Mouse (Mus musculus) midbrain, embryonic 10.5 days (tissue): ENCODE measurements around the gene Hsd17b2. TPM values are rescaled to one million over a fixed set of nuclear protein-coding genes. Genes with fewer than 3 reads are reported as not detected.

Experiments used
- DNase-seq: peaks from one replicate; pipeline ENCODE4 v3.0.0-alpha.2; 2017; ENCODE audit warnings: low spot score
- H3K27ac ChIP-seq: fragments of 300-500 bp; sonication (generic); replicated peaks from 2 replicates; pipeline ENCODE4 v1.5.1; 2016; ENCODE audit warnings: mild to moderate bottlenecking
- H3K27me3 ChIP-seq: fragments of 300-500 bp; sonication (generic); 2 replicates; pipeline ENCODE4 v1.6.1; 2016; ENCODE audit warnings: low read depth, mild to moderate bottlenecking; ENCODE audit not compliant: poor library complexity, severe bottlenecking
- H3K36me3 ChIP-seq: fragments of 300-500 bp; sonication (generic); 2 replicates; pipeline ENCODE4 v1.6.1; 2016; ENCODE audit warnings: mild to moderate bottlenecking, moderate library complexity
- H3K4me1 ChIP-seq: fragments of 300-500 bp; sonication (generic); 2 replicates; pipeline ENCODE4 v1.6.1; 2016
- H3K4me3 ChIP-seq: fragments of 300-500 bp; sonication (generic); 2 replicates; pipeline ENCODE4 v1.5.1; 2016; ENCODE audit warnings: mild to moderate bottlenecking, moderate library complexity
- H3K9me3 ChIP-seq: fragments of 300-500 bp; sonication (generic); replicated peaks from 2 replicates; pipeline ENCODE4 v1.6.1; 2016; ENCODE audit warnings: mild to moderate bottlenecking
- WGBS: fragments of 180-500 bp; shearing (Covaris S2); methylation state at CpG from one replicate; pipeline ENCODE4 v1.1.7; 2016; 5-methylcytosine and 5-hydroxymethylcytosine counted together
- polyA plus RNA-seq: library from polyadenylated mRNA; unstranded; fragments of >200 nt; fragmentation: Nextera tagmentation; extraction: Ambion mirVana; gene quantifications from 2 replicates; pipeline ENCODE4 v1.2.1, GENCODE M21; 2016

The Hsd17b2 gene
- polyA plus RNA-seq, 1 experiment from 2014 or later = 0.17 TPM

DNA sequence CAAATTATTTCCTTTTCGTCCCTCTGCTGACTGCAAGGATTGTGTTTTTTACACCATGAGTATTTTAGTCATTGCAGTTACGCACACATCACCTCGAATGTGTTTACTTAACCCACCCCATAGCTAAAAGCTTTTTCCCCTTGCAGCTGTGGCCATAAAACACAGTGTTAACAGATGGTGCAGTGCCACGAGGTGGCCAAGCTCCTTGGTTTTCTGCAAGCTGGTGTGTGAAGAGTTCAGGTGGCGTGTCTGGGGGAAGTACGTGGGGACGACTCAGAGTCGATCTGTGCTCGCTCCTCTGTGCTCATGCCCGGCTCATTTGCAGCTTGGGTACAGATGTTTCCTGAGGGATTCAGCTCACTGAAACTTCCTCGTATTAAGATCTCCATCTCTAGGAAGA, 17.2 kb upstream of the Hsd17b2 start:
- Histone ChIP-seq H3K4me1 (no peaks in the 10 kb centered on the region), H3K36me3 (no peaks in the 10 kb centered on the region), H3K27me3 (no peaks in the 10 kb centered on the region), H3K4me3 (no peak overlapping the region), H3K27ac (no peak overlapping the region), H3K9me3 (no peaks in the 10 kb centered on the region)
- 81% methylated on average over 11 of the region's 11 CpGs for WGBS
- no peak for DNase-seq

DNA sequence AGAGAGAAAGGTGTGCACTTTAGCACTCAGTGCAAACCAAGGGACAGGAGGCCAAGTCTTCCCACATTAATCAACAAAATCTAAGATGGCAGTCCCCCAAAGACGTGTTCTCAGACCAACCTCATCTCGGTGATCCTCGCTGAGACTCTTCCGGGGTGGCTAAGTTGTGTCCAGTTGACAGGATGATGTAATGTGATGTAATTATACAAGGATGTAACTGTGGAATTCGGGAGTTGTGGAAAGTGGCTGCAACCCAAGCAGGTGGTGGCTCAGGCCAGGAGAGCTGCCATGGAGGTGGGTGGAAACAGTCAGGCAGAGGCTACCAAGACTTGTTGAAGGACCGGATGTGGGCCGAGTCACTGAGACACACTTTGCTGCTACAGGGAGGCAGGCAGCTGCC, 13.8 kb upstream of the Hsd17b2 start:
- Histone ChIP-seq H3K4me1 (no peaks in the 10 kb centered on the region), H3K27me3 (no peaks in the 10 kb centered on the region), H3K36me3 (no peaks in the 10 kb centered on the region), H3K9me3 (no peaks in the 10 kb centered on the region), H3K4me3 (no peak overlapping the region), H3K27ac (no peak overlapping the region)
- WGBS = 89% methylated on average over 7 of the region's 7 CpGs
- no peak for DNase-seq

DNA sequence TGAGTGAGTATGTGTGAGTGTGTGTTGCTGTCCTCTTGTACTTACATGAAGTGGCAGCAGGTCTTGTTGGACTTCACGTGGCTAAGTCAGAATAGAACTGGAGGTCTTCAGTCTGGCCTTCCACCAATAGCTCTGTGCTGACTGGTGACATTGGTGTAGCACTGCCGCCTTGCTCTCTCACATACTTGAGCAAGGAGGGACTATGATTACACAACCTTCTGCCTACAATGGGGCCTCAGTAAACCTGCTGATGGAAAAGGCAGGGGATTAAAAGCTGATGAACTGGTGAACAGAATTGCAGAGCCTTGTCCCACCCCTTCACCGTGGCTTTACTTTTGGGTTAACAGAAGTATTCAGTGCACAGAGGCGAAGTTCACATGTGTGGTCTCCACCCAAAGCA, 9.6 kb upstream of the Hsd17b2 start:
- Histone ChIP-seq H3K9me3 (no peaks in the 10 kb centered on the region), H3K27ac (no peak overlapping the region), H3K4me1 (no peaks in the 10 kb centered on the region), H3K27me3 (no peaks in the 10 kb centered on the region), H3K36me3 (no peaks in the 10 kb centered on the region), H3K4me3 (no peak overlapping the region)
- 93% methylated on average over 4 of the region's 4 CpGs for WGBS
- DNase-seq = no peak

DNA sequence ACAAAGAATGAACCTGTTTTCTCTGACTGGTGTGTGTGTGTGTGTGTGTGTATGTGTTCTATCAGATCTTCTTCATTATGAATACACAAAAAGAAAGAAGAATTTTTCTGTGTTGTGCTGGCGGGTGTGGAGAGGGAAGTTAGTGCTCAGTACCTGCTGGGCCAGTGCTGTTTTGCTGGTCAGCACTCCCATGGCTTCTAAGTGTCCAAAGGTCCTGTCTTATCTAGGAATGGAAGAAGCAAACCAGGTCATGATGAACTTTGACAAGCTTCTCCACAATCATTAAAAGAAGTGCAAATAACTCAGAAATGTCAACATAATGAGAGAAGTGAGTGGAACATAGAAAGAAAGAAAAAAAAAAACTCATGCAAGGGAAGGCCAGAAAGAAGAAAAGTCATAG, 6.1 kb upstream of the Hsd17b2 start:
- Histone ChIP-seq H3K27me3 (no peaks in the 10 kb centered on the region), H3K27ac (no peak overlapping the region), H3K36me3 (no peaks in the 10 kb centered on the region), H3K4me1 (peaks cover 1% of the 10 kb centered on the region), H3K9me3 (no peaks in the 10 kb centered on the region), H3K4me3 (no peak overlapping the region)
- WGBS = 91% methylated on average over 1 of the region's 1 CpGs
- no peak for DNase-seq

DNA sequence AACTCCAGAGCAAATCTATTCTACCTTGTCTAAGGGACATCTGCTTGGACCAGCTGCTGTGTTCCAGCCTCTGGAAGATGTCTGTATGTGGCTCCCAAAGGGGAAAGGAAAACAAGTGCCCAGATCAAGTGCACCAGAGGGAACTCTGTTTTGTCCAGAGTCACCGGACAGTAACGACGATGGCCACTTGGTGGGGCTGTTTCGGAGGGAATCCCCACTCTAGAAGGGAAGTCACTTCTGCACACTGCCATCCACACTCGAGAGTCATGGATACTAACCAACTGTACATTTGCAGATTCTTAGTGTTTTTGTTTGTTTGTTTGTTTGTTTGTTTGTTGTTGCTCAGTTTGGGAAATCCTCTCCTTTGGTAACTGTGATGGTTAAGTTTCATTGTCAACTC, 4.5 kb upstream of the Hsd17b2 start:
- no peaks in the 10 kb centered on the region for H3K27me3 ChIP-seq
- DNase-seq = no peak
- WGBS = 44% methylated on average over 5 of the region's 5 CpGs

DNA sequence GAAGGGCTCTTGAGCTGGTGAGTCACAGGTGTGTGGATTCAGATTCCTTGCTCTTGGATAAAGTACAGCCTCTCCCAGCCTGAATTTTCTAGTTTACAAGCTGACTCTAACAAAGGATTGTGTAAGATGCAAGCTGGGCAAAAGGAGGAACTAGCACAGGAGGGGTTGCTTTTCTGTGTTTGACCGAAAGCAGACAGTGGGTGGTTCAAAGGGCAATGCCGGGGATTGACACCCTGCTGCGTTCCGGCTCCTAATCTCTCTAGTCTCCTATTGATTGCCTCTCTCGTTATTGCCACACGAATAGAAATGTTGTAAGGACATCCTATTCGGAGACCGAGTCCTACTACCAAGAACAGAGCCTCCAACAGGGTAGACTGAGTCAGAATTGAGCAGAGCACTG, 1.0 kb upstream of the Hsd17b2 start:
- H3K4me1 ChIP-seq = peaks cover 11% of the 10 kb centered on the region
- H3K4me3 ChIP-seq = no peak overlapping the region
- H3K9me3 ChIP-seq = no peaks in the 10 kb centered on the region
- no peaks in the 10 kb centered on the region for H3K27me3 ChIP-seq
- H3K36me3 ChIP-seq = no peaks in the 10 kb centered on the region
- no peak overlapping the region for H3K27ac ChIP-seq
- 31% methylated on average over 8 of the region's 8 CpGs for WGBS
- no peak for DNase-seq

More for the DNA sequence above, 4.5 kb upstream of the Hsd17b2 start:
- Histone ChIP-seq H3K4me3 (no peak overlapping the region), H3K4me1 (peaks cover 11% of the 10 kb centered on the region), H3K9me3 (no peaks in the 10 kb centered on the region), H3K27ac (no peak overlapping the region), H3K36me3 (no peaks in the 10 kb centered on the region)

DNA sequence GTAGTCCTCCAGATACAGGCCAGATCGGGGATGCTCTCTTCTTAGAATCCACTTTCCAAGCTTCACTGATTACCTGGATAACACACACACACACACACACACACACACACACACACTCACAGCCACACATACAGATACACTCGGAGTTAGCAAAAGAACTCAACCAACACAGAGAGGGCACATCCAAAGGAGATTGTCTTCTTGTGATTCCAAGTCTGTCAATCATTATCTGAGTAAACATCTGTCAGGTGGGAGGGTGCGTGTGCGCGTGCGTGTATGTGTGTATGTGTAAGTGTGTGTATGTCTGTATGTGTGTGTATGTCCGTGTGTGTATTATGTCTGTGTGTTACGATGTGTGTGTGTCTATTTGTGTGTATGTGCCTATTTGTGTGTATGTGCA, 458 bp upstream of the Hsd17b2 start:
- Histone ChIP-seq H3K27me3 (no peaks in the 10 kb centered on the region), H3K4me3 (no peak overlapping the region), H3K27ac (no peak overlapping the region), H3K36me3 (no peaks in the 10 kb centered on the region), H3K9me3 (no peaks in the 10 kb centered on the region), H3K4me1 (peaks cover 11% of the 10 kb centered on the region)
- 88% methylated on average over 8 of the region's 8 CpGs for WGBS
- no peak for DNase-seq

DNA sequence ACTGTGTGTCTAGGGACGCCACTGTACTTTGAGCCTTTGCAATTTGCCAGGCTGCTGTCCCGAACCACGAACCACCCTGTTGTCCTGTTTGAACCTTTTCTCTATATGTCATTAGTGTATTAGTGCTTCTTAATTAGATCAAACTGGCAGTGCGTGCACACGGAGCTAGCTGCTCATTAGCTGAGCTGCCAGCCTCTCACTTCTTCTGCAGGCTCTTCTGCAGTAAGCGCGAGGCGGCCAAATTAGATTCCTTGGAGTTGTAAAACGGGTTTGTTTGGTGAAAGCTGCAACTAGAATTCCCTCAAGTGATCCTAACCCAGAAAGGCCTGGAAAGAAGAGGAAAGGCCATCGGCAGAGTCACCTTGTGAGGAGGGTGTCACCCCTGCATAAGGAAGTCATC, 997 bp downstream of the Hsd17b2 start:
- Histone ChIP-seq H3K27ac (no peak overlapping the region), H3K27me3 (no peaks in the 10 kb centered on the region), H3K4me1 (peaks cover 11% of the 10 kb centered on the region), H3K36me3 (no peaks in the 10 kb centered on the region), H3K9me3 (no peaks in the 10 kb centered on the region), H3K4me3 (no peak overlapping the region)
- no peak for DNase-seq
- 68% methylated on average over 10 of the region's 10 CpGs for WGBS

DNA sequence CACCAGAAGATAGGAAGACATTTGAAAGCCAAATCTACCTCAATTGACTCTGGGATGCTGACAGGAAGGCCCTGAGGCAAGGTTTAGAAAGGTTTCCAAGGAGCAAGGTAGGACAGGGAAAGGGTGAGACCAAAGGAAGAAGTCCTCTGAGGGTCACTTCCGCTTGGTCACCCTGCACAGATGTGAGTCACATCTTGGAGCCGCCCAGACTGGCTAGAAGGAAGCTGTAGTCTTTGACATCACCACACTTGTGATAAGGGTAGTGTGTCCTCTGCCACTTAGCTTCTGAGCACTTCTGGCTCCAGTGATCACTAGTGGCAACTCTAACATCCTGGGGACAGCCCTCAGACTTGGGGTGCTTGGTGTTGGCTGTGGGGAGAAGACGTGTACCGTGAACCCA, 4.4 kb downstream of the Hsd17b2 start:
- Histone ChIP-seq H3K4me1 (peaks cover 4% of the 10 kb centered on the region), H3K9me3 (no peaks in the 10 kb centered on the region), H3K27me3 (no peaks in the 10 kb centered on the region), H3K36me3 (no peaks in the 10 kb centered on the region), H3K4me3 (no peak overlapping the region), H3K27ac (no peak overlapping the region)
- DNase-seq = no peak
- WGBS = 95% methylated on average over 4 of the region's 4 CpGs

DNA sequence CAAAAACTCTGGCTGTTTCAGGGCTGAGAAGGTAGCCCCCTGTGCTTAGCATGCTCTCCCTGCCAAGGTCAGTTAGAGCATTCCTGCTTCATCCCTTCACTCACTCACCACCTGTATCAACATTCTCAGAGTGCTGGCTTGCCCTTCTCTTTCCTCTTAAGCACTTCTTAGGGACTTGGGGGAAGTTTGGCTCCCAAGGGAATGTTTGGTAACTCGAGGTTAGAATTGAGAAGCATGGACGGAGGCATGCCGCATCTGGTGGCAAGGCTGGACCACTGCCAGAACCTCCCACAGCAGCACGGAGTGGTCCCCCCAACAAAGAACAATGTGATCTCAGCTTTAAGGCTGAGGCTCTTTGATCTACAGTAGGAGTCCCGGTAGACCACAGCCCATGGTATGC, 10.5 kb downstream of the Hsd17b2 start:
- no peak overlapping the region for H3K27ac ChIP-seq
- 79% methylated on average over 5 of the region's 5 CpGs for WGBS
- H3K4me3 ChIP-seq = no peak overlapping the region
- H3K36me3 ChIP-seq = no peaks in the 10 kb centered on the region
- DNase-seq = no peak
- no peaks in the 10 kb centered on the region for H3K4me1 ChIP-seq
- H3K27me3 ChIP-seq = no peaks in the 10 kb centered on the region
- H3K9me3 ChIP-seq = no peaks in the 10 kb centered on the region; the same call in 1 of the 2 replicates

DNA sequence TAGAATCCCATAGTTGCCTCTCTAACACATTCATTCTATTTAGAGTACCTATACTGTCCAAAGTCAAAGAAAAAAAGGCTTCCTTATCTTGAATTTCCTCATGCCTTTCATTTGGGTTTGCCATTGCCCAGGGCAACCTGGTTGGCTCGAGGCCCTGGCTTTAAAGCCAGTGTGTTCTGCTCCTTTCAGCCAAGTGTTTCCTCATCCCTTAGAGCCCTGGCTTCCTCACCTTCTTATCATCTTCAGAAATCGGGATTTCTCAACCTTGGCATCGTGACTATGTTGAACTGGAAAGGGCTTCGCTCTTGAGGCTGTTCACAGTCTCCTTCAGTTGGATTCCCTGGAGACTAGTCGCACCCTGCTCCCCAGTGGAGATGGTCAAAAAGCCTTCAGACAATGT, 12.9 kb downstream of the Hsd17b2 start:
- 90% methylated on average over 5 of the region's 5 CpGs for WGBS
- no peak overlapping the region for H3K4me3 ChIP-seq

DNA sequence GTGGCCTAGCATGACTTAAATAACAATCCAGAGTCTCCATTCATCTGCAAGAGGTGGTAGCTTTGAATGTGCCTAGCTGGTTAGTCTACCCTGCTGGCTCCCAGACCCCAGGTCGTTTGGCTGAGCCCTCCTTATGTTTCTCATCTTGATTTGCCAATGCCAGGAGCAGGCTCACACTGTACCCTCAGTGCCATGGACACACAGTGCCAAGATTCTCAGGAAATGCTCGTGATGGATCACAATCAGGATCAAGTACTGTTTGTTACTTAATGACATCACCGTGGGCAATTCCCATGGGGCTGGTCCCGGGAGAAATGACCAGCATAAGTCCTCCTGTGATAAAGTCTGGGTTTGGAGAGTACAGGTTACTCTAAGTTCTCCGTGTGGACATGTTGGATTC, 14.2 kb downstream of the Hsd17b2 start:
- no peaks in the 10 kb centered on the region for H3K4me1 ChIP-seq
- WGBS = 82% methylated on average over 5 of the region's 5 CpGs

More for the DNA sequence above, 12.9 kb downstream of the Hsd17b2 start:
- Histone ChIP-seq H3K36me3 (no peaks in the 10 kb centered on the region), H3K27me3 (no peaks in the 10 kb centered on the region), H3K9me3 (no peaks in the 10 kb centered on the region; the same call in 1 of the 2 replicates), H3K27ac (no peak overlapping the region), H3K4me1 (no peaks in the 10 kb centered on the region)
- DNase-seq = no peak

DNA sequence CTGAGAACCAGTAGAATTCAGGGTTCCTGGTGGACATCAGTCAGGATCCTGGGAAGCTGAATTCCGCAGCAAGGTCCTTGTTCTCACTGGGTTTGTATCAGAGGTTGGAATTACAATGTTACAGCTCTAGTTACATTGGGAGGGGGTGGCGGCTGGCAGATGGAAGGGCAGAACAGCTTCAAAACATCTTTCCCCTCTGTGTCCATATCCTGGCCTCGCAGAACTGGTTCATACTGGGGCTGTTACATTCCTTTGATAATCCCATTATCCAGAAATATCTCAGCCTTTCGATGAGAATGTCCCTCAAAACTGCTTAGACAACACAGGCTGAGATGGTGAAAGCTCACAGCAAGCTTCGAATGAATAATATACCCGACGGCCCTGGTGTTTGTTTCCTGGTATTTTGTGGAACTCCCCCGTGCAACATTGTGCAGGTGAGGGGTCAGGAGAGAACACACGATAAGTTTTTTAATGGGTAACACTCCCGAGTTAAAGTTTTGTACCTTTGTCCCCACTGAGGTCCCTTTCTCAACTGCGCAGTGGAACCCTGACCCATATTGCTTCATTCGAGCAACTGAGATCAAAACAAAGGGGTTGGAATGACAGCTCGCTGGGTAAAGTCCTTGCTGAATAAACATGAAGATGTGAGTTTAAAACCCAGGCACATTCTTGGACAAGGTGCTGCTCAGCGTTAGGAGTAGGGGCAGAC, 16.6 kb downstream of the Hsd17b2 start:
- no peaks in the 10 kb centered on the region; the same call in 1 of the 2 replicates for H3K9me3 ChIP-seq

More for the DNA sequence above, 14.2 kb downstream of the Hsd17b2 start:
- Histone ChIP-seq H3K9me3 (no peaks in the 10 kb centered on the region; the same call in 1 of the 2 replicates), H3K36me3 (no peaks in the 10 kb centered on the region), H3K4me3 (no peak overlapping the region), H3K27ac (no peak overlapping the region), H3K27me3 (no peaks in the 10 kb centered on the region)
- DNase-seq = no peak

More for the DNA sequence above, 16.6 kb downstream of the Hsd17b2 start:
- Histone ChIP-seq H3K36me3 (no peaks in the 10 kb centered on the region), H3K4me1 (no peaks in the 10 kb centered on the region), H3K27me3 (no peaks in the 10 kb centered on the region), H3K27ac (no peak overlapping the region), H3K4me3 (no peak overlapping the region)
- 81% methylated on average over 14 of the region's 14 CpGs for WGBS
- no peak for DNase-seq
